Mouse (Mus musculus): ENCODE data around the gene Ahdc1. TPM values are rescaled to one million over a fixed set of nuclear protein-coding genes. Genes with fewer than 3 reads are reported as not detected.

Ahdc1 gene
- total and polyA plus RNA-seq, 2 experiments from 2014 or later, result 11.0 to 115 TPM

- WGBS, result 87% methylated on average over 6 of the region's 6 CpGs
- DNase-seq (ENCODE audit: low spot score) (no peak), ATAC-seq (ENCODE audit: low FRiP score) (no peak)
- Histone ChIP-seq H3K4me3 (ENCODE audit: low read depth, low read length) (no peak overlapping the region), H3K9me3 (ENCODE audit: low read length) (no peaks in the 10 kb centered on the region), H3K9ac (replicated peaks; ENCODE audit: low read length, poor library complexity, severe bottlenecking) (no peak overlapping the region), H3K27ac (ENCODE audit: low read depth, low read length) (no peak overlapping the region), H3K4me1 (ENCODE audit: insufficient read depth, low read length) (no peaks in the 10 kb centered on the region), H3K4me2 (ENCODE audit: low read depth, low read length, poor library complexity, severe bottlenecking) (no peak overlapping the region), H3K36me3 (ENCODE audit: insufficient read depth, low read length) (no peaks in the 10 kb centered on the region), H3K27me3 (ENCODE audit: insufficient read depth, low read length) (no peaks in the 10 kb centered on the region)
- no peak for TF ChIP-seq CTCF (IDR thresholded peaks at IDR 0.05)
Measured at GRCm38 (mm10) chr4:132982999-132983398, 28.1 kb upstream of the Ahdc1 start.

GRCm38 (mm10) chr4:132983664-132984512, 27.2 kb upstream of the Ahdc1 start:
- Histone ChIP-seq H3K27me3 (ENCODE audit: insufficient read depth, low read length) (no peaks in the 10 kb centered on the region), H3K4me3 (ENCODE audit: low read depth, low read length) (no peak overlapping the region), H3K36me3 (ENCODE audit: insufficient read depth, low read length) (no peaks in the 10 kb centered on the region), H3K4me1 (ENCODE audit: insufficient read depth, low read length) (no peaks in the 10 kb centered on the region), H3K4me2 (ENCODE audit: low read depth, low read length, poor library complexity, severe bottlenecking) (no peak overlapping the region), H3K9ac (replicated peaks; ENCODE audit: low read length, poor library complexity, severe bottlenecking) (no peak overlapping the region), H3K27ac (ENCODE audit: low read depth, low read length) (peak overlapping the region; percentile 88), H3K9me3 (ENCODE audit: low read length) (no peaks in the 10 kb centered on the region)
- no peak for TF ChIP-seq CTCF (IDR thresholded peaks at IDR 0.05)
- DNase-seq (ENCODE audit: low spot score) (peak; percentile 87), ATAC-seq (ENCODE audit: low FRiP score) (peak; percentile 69)
- 41% methylated on average over 7 of the region's 7 CpGs for WGBS

- no peak for DNase-seq (ENCODE audit: low spot score)
- Histone ChIP-seq H3K9ac (replicated peaks; ENCODE audit: low read length, poor library complexity, severe bottlenecking) (no peak overlapping the region), H3K9me3 (ENCODE audit: low read length) (no peaks in the 10 kb centered on the region), H3K27me3 (ENCODE audit: insufficient read depth, low read length) (no peaks in the 10 kb centered on the region), H3K36me3 (ENCODE audit: insufficient read depth, low read length) (no peaks in the 10 kb centered on the region), H3K4me1 (ENCODE audit: insufficient read depth, low read length) (no peaks in the 10 kb centered on the region), H3K4me2 (ENCODE audit: low read depth, low read length, poor library complexity, severe bottlenecking) (no peak overlapping the region), H3K4me3 (ENCODE audit: low read depth, low read length) (no peak overlapping the region), H3K27ac (ENCODE audit: low read depth, low read length) (no peak overlapping the region)
- no peak for TF ChIP-seq CTCF (IDR thresholded peaks at IDR 0.05)
- WGBS, result 87% methylated on average over 6 of the region's 6 CpGs
- no peak for ATAC-seq (ENCODE audit: low FRiP score)
Measured at GRCm38 (mm10) chr4:132988581-132989355, 22.3 kb upstream of the Ahdc1 start.

GRCm38 (mm10) chr4:132993553-132993952, 17.5 kb upstream of the Ahdc1 start:
- DNase-seq (ENCODE audit: low spot score), result no peak
- H3K27me3 ChIP-seq (ENCODE audit: insufficient read depth, low read length), result no peaks in the 10 kb centered on the region
- H3K36me3 ChIP-seq (ENCODE audit: insufficient read depth, low read length), result no peaks in the 10 kb centered on the region
- H3K4me2 ChIP-seq (ENCODE audit: low read depth, low read length, poor library complexity, severe bottlenecking), result no peak overlapping the region
- H3K4me3 ChIP-seq (ENCODE audit: low read depth, low read length), result no peak overlapping the region
- no peak overlapping the region for H3K27ac ChIP-seq (ENCODE audit: low read depth, low read length)
- H3K9me3 ChIP-seq (ENCODE audit: low read length), result no peaks in the 10 kb centered on the region
- no peaks in the 10 kb centered on the region for H3K4me1 ChIP-seq (ENCODE audit: insufficient read depth, low read length)
- no peak overlapping the region for H3K9ac ChIP-seq (replicated peaks; ENCODE audit: low read length, poor library complexity, severe bottlenecking)
- no peak for ATAC-seq (ENCODE audit: low FRiP score)
- WGBS, result 67% methylated on average over 4 of the region's 4 CpGs
- no peak for TF ChIP-seq CTCF (IDR thresholded peaks at IDR 0.05)

DNA sequence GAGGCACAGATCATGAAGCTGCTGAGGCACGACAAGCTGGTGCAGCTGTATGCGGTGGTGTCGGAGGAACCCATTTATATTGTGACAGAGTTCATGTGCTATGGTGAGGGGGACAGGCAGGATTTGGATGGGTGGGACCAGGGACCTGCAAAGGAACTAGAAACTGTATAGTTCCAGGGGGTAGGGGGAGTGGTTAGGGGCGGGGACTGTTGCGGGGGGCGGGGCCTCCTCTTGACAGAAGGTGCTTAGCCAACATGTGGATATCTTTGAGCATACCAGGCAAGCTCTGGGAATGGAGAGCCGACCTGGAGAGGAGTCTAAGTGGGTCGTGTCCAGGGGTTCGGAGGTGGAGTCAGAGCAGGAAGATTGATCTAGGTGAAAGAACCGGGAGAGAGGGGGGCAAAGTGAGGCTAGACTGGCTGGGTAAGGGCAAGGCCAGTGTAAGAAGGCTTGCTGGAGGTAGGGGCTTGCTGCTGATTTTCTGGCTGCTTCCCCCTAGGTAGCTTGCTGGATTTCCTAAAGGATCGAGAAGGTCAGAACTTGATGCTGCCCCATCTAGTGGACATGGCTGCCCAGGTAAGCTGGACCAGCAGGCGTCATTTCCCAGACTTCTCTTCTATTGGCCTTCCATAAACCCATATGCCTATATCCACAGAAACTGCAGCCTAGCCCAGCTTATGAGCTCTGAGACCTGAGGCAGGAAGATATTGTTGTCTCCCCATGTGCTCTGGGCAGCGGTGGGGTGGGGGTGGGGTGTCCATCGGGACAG, 13.4 kb upstream of the Ahdc1 start:
- H3K27ac ChIP-seq (ENCODE audit: low read depth, low read length), result no peak overlapping the region
- DNase-seq (ENCODE audit: low spot score) (no peak), ATAC-seq (ENCODE audit: low FRiP score) (no peak)
- no peaks in the 10 kb centered on the region for H3K9me3 ChIP-seq (ENCODE audit: low read length)
- no peak overlapping the region for H3K4me2 ChIP-seq (ENCODE audit: low read depth, low read length, poor library complexity, severe bottlenecking)
- 43% methylated on average over 14 of the region's 14 CpGs for WGBS
- no peaks in the 10 kb centered on the region; the same call in 1 of the 2 replicates for H3K4me1 ChIP-seq (ENCODE audit: insufficient read depth, low read length)
- TF ChIP-seq CTCF (IDR thresholded peaks at IDR 0.05), result peak; percentile 33; the same call in 1 of the 2 replicates
- H3K4me3 ChIP-seq (ENCODE audit: low read depth, low read length), result no peak overlapping the region
- no peaks in the 10 kb centered on the region for H3K36me3 ChIP-seq (ENCODE audit: insufficient read depth, low read length)
- H3K27me3 ChIP-seq (ENCODE audit: insufficient read depth, low read length), result no peaks in the 10 kb centered on the region
- H3K9ac ChIP-seq (replicated peaks; ENCODE audit: low read length, poor library complexity, severe bottlenecking), result no peak overlapping the region
